Mouse (Mus musculus) neutrophil, adult 83 days (primary cell): ENCODE measurements around the gene Tmem33. TPM values are rescaled to one million over a fixed set of nuclear protein-coding genes. Genes with fewer than 3 reads are reported as not detected.

ENCODE experiments used
- total RNA-seq, 2 experiments: library from RNA; stranded (reverse); gene quantifications; one replicate each; pipeline ENCODE4 v1.2.4; 2023

Gene Tmem33
- 10 to 100 TPM; 59.0 to 78.5 TPM for total RNA-seq

GRCm38 (mm10) chr5:67260531-67261371, at the start of gene Tmem33:
Gene Tmem33, plus strand, starts transcription at chr5:67260565.

GRCm38 (mm10) chr5:67306698-67307521, 46.5 kb downstream of the Tmem33 start, which contains the start of gene Slc30a9:
Gene Slc30a9, plus strand, starts transcription at chr5:67306955.

Other genes with a start within 250 kb of the Tmem33 start
- not detected for gene Phox2b, start 161.3 kb upstream of the Tmem33 start, total RNA-seq
- gene Slc30a9, start 46.4 kb downstream of the Tmem33 start, total RNA-seq, result 10 to 100 TPM; 34.6 to 43.3 TPM
- gene Bend4, start 167.7 kb downstream of the Tmem33 start, total RNA-seq, result 1 to 10 TPM; 2.8 to 5.6 TPM